Mouse (Mus musculus): ENCODE measurements around the gene Dph7. TPM values are rescaled to one million over a fixed set of nuclear protein-coding genes. Genes with fewer than 3 reads are reported as not detected.
"Not testable (repeated sequence)": the region's sequence is repeated elsewhere in the genome, so short reads cannot be mapped to it uniquely, and the experiment has no call there.

Gene Dph7
- polyA plus RNA-seq, 1 experiment from 2014 or later = 21.6 TPM

DNA sequence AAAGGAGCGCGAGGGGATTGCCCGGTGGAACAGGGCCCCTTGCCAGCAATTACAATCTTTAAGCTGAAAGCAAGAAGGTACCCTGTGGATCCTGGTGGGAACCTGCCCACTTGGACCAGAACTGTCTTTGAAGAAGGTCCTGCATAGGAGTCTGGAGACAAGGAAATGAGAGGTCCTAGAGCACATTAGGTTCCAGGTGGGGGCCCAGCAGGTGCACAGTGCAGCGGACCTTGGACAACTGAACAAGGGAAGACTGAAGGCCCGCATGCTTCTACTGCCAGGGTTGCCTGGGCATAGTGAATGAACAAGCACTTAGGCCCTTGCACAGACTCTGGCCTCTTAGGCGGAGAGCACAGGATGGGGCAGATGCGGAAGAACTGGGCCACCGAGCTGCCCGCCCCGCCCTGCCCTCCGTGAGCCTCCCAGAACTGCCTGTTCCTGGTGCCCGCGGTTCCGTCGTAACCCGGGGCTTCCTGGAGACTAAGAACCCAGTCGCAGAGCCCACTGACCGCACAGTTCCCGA lies 27.7 kb upstream of the Dph7 start:
- Histone ChIP-seq H3K4me2 (ENCODE audit: low read length) (peak overlapping the region; percentile 72), H3K36me3 (ENCODE audit: insufficient read depth, low read length) (no peaks in the 10 kb centered on the region), H3K9ac (ENCODE audit: low read depth, low read length) (peak overlapping the region; percentile 62), H3K4me1 (replicated peaks; ENCODE audit: insufficient read depth, low read length) (peaks cover 10% of the 10 kb centered on the region; the same call in 1 of the 2 replicates), H3K27ac (peak overlapping the region; percentile 86), H3K4me3 (replicated peaks; ENCODE audit: low read depth, low read length) (peak overlapping the region; percentile 51), H3K27me3 (ENCODE audit: insufficient read depth, low read length) (no peaks in the 10 kb centered on the region), H3K9me3 (replicated peaks; ENCODE audit: low read length) (no peaks in the 10 kb centered on the region)
- 5% methylated on average over 19 of the region's 19 CpGs for WGBS
- peak; percentile 52 for DNase-seq (ENCODE audit: low spot score)
- ATAC-seq (replicated peaks; ENCODE audit: low FRiP score, low read depth) = peak; percentile 78
- no peak for TF ChIP-seq CTCF (IDR thresholded peaks at IDR 0.05; ENCODE audit: low read depth)

DNA sequence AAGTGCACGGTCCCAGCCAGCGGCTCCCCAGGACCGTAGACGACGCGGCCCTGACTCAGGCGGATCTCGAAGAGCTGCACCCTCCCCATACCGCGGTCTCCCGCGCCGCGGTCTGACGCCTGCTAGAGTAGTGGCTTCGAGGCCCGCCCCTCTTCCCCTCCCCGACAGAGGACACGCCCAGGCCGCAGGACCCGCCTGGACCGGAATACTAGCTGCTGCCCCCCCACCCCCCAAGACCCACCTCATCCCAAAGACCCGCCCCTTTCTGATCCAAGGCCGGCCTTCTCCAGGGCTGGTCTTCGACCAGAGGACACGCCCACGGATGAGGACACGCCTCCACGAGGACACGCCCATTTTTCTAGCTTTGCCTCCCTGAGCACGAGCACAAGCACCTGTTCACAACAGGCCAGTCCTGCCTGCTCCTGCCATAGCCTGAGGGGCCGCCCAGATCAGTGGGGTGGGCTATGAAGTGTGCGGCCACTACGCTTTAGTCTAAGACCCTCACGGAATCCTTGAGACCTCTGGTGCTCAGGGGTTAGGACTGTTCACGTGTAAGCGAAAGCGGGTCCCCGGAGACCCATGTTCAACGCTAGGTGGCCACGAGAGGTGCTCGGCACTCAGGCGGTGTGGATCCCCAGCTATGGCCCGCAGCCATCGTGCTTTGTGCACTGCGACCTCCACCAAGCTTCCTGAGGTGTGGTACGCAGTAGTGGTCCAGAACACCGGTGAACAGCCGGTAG lies 27.0 kb upstream of the Dph7 start, which contains the start of gene Arrdc1:
TSS of gene Arrdc1 (minus strand) at position 196 of the 740 bp plus-strand sequence.
- DNase-seq (ENCODE audit: low spot score) (peak; percentile 98), ATAC-seq (replicated peaks; ENCODE audit: low FRiP score, low read depth) (peak; percentile 93)
- peak within 1 kb of the TSS; percentile 51 for H3K4me3 ChIP-seq (replicated peaks; ENCODE audit: low read depth, low read length)
- no peaks in the 10 kb centered on the region for H3K27me3 ChIP-seq (ENCODE audit: insufficient read depth, low read length)
- peaks cover 10% of the 10 kb centered on the region; the same call in 1 of the 2 replicates for H3K4me1 ChIP-seq (replicated peaks; ENCODE audit: insufficient read depth, low read length)
- H3K36me3 ChIP-seq (ENCODE audit: insufficient read depth, low read length) = no peaks in the 10 kb centered on the region
- peak; percentile 66 for TF ChIP-seq CTCF (IDR thresholded peaks at IDR 0.05; ENCODE audit: low read depth)
- H3K4me2 ChIP-seq (ENCODE audit: low read length) = peak within 1 kb of the TSS; percentile 72
- H3K9me3 ChIP-seq (replicated peaks; ENCODE audit: low read length) = no peaks in the 10 kb centered on the region
- H3K9ac ChIP-seq (ENCODE audit: low read depth, low read length) = peak within 1 kb of the TSS; percentile 62
- H3K27ac ChIP-seq = peak within 1 kb of the TSS; percentile 86
- WGBS = under 1% methylated on average over 49 of the region's 49 CpGs

DNA sequence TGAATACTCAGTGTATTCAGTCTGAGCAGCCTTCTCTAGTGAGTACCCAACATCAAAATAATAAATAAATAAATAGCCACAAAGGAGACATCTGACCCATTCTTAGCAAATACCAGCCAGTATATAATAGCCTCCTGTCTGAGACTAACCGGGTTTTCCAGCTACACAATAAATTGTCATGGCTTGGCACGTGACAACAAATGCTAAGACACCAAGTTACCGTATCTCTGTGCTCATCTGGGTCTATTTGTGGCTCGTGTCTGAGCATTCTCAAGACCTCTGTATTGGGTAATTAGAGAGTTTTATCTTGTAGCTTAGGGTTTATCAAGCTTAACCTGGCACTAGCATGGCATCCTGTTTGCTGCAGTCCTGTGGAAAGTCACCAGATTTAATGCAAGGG lies 20.1 kb upstream of the Dph7 start:
- Histone ChIP-seq H3K9ac (ENCODE audit: low read depth, low read length) (no peak overlapping the region), H3K4me2 (ENCODE audit: low read length) (no peak overlapping the region), H3K27me3 (ENCODE audit: insufficient read depth, low read length) (no peaks in the 10 kb centered on the region), H3K4me3 (replicated peaks; ENCODE audit: low read depth, low read length) (no peak overlapping the region), H3K9me3 (replicated peaks; ENCODE audit: low read length) (no peaks in the 10 kb centered on the region), H3K36me3 (ENCODE audit: insufficient read depth, low read length) (no peaks in the 10 kb centered on the region), H3K27ac (no peak overlapping the region), H3K4me1 (replicated peaks; ENCODE audit: insufficient read depth, low read length) (no peaks in the 10 kb centered on the region)
- no peak for DNase-seq (ENCODE audit: low spot score)
- ATAC-seq (replicated peaks; ENCODE audit: low FRiP score, low read depth) = no peak
- WGBS = 60% methylated on average over 4 of the region's 4 CpGs
- no peak for TF ChIP-seq CTCF (IDR thresholded peaks at IDR 0.05; ENCODE audit: low read depth)

DNA sequence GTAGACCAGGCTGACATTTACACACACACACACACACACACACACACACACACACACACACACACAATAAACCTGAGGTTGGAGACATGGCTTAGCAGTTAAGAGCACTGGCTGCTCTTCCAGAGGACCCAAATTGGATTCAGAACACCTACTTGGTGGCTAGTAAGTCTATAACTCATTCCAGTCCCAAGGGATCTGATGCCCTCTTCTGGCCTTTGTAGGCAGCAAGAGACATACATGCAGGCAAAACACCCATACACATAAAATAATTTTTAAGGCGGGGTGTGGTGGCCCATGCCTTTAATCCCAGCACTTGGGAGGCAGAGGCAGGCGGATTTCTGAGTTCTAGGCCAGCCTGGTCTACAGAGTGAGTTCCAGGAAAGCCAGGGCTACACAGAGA lies 17.9 kb upstream of the Dph7 start:
- ATAC-seq (replicated peaks; ENCODE audit: low FRiP score, low read depth); H3K9me3 ChIP-seq (replicated peaks; ENCODE audit: low read length); H3K27me3 ChIP-seq (ENCODE audit: insufficient read depth, low read length); H3K4me2 ChIP-seq (ENCODE audit: low read length); H3K9ac ChIP-seq (ENCODE audit: low read depth, low read length); H3K4me3 ChIP-seq (replicated peaks; ENCODE audit: low read depth, low read length); H3K4me1 ChIP-seq (replicated peaks; ENCODE audit: insufficient read depth, low read length); H3K36me3 ChIP-seq (ENCODE audit: insufficient read depth, low read length); H3K27ac ChIP-seq: not testable (repeated sequence)
- 58% methylated on average over 2 of the region's 2 CpGs for whole genome bisulfite sequencing
- peak; percentile 40 for DNase-seq (ENCODE audit: low spot score)
- TF ChIP-seq CTCF (IDR thresholded peaks at IDR 0.05; ENCODE audit: low read depth) = peak; percentile 72

DNA sequence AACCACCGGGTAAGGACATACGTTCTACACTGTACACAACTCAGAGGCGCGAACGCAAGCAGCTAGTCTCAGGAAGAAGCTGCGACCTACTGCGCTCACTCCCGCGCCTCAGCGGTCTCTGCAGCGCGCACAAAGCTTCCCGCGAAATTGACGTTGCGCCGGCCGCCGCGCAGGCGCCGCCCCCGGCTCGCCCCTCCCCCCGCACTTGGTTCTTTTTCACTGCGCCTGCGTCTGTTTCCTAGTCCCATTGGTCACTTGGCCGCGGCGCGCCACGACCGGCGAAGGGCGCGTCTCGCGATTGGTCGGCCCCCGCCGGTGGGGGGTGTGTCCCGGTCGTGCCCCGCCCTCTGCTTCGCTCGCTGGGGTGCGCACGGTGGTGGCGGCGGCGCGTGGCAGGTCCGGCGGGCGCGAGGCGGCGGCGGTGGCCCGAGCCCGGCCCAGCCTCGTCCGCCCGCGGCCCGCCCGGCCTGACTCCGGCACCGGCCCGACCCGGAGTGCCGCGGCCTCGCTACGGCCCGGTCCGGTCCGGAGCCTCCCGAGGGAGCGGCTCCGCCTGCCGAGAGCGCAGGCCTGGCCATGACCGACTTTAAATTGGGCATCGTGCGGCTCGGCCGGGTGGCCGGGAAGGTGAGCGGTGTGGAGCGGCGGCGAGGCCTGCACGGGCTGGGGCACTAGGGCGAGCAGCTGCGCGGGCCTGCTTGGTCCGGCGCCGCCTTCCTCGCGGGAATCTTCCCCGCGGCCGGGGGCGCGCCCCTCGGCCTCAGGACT lies 12.6 kb upstream of the Dph7 start, which contains the start of gene Zmynd19:
TSS of gene Zmynd19 (plus strand) at position 372 of the 768 bp plus-strand sequence.
- Histone ChIP-seq H3K36me3 (ENCODE audit: insufficient read depth, low read length) (peaks cover 14% of the 10 kb centered on the region), H3K4me1 (replicated peaks; ENCODE audit: insufficient read depth, low read length) (peaks cover 8% of the 10 kb centered on the region), H3K27ac (peak within 1 kb of the TSS; percentile 72), H3K4me3 (replicated peaks; ENCODE audit: low read depth, low read length) (peak within 1 kb of the TSS; percentile 81), H3K9ac (ENCODE audit: low read depth, low read length) (peak within 1 kb of the TSS; percentile 88), H3K27me3 (ENCODE audit: insufficient read depth, low read length) (no peaks in the 10 kb centered on the region), H3K9me3 (replicated peaks; ENCODE audit: low read length) (no peaks in the 10 kb centered on the region), H3K4me2 (ENCODE audit: low read length) (peak within 1 kb of the TSS; percentile 92)
- WGBS = under 1% methylated on average over 92 of the region's 108 CpGs
- ATAC-seq (replicated peaks; ENCODE audit: low FRiP score, low read depth) (peak; percentile 98), DNase-seq (ENCODE audit: low spot score) (peak; percentile 97)
- TF ChIP-seq CTCF (IDR thresholded peaks at IDR 0.05; ENCODE audit: low read depth) = no peak

DNA sequence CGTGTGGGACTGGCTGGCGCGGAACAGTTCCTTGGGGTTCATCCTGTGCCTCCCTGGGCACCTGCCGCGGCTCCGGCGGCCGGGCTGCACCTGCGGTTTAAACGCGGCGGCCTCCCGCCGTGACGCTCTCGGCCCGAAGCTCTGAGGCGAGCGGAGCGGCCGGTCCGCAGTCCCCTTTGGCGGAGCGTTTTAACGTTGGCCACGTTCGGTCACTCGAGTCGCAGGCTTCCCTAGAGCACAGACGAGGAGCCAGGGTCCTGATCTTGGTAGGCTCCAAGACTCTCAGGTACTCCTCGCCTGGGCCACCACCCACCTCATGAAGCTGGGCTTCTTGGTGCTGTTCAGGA lies 12.0 kb upstream of the Dph7 start:
- H3K4me2 ChIP-seq (ENCODE audit: low read length) = peak overlapping the region; percentile 92
- H3K4me1 ChIP-seq (replicated peaks; ENCODE audit: insufficient read depth, low read length) = peaks cover 8% of the 10 kb centered on the region
- no peaks in the 10 kb centered on the region for H3K9me3 ChIP-seq (replicated peaks; ENCODE audit: low read length)
- no peak; the same call in 1 of the 2 replicates for ATAC-seq (replicated peaks; ENCODE audit: low FRiP score, low read depth)
- peak overlapping the region; percentile 81 for H3K4me3 ChIP-seq (replicated peaks; ENCODE audit: low read depth, low read length)
- no peaks in the 10 kb centered on the region for H3K27me3 ChIP-seq (ENCODE audit: insufficient read depth, low read length)
- H3K36me3 ChIP-seq (ENCODE audit: insufficient read depth, low read length) = peaks cover 17% of the 10 kb centered on the region
- peak overlapping the region; percentile 88 for H3K9ac ChIP-seq (ENCODE audit: low read depth, low read length)
- peak overlapping the region; percentile 72 for H3K27ac ChIP-seq
- no peak for TF ChIP-seq CTCF (IDR thresholded peaks at IDR 0.05; ENCODE audit: low read depth)
- no peak for DNase-seq (ENCODE audit: low spot score)
- 0% methylated on average over 31 of the region's 31 CpGs for WGBS

All from kidney, postnatal 0 days (tissue).